Mouse (Mus musculus): ENCODE data around the gene Hpf1. TPM values are rescaled to one million over a fixed set of nuclear protein-coding genes. Genes with fewer than 3 reads are reported as not detected.

Gene Hpf1
- polyA plus RNA-seq, 1 experiment from 2014 or later, result 126 TPM

DNA sequence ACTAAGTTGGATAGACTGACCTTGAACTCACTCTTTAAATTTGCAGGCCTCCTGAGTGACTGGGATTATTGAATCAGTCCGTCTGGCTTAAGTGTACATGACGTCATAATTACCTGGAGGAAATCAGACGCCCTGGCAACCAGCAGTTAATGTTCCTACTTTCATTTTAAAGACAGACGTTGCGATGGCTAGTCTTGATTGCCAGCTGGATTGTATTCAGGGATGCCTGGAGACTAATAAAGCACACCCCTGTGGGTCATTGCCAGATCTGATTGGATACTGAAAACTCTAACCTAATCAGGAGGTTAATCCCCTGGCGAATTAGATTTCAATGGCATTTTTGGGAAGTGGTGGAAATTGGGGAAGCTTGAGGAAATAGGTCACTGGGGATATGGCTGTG is 3.5 kb upstream of the Hpf1 start:
- no peak overlapping the region for H3K9ac ChIP-seq (ENCODE audit: low read length)
- DNase-seq (ENCODE audit: low spot score) (no peak), ATAC-seq (ENCODE audit: insufficient number of reproducible peaks, low FRiP score, low TSS enrichment, low read depth) (no peak)
- H3K4me3 ChIP-seq (ENCODE audit: low read depth, low read length), result no peak overlapping the region
- H3K4me1 ChIP-seq (ENCODE audit: control insufficient read depth, insufficient read depth, low read length), result peaks cover 5% of the 10 kb centered on the region; the same call in 1 of the 2 replicates
- H3K4me2 ChIP-seq (ENCODE audit: low read depth, severe bottlenecking), result no peak overlapping the region
- no peaks in the 10 kb centered on the region for H3K27me3 ChIP-seq (ENCODE audit: control insufficient read depth, insufficient read depth, low read length)
- 23% methylated on average over 6 of the region's 6 CpGs for WGBS
- H3K27ac ChIP-seq (replicated peaks; ENCODE audit: low read depth, low read length), result no peak overlapping the region
- no peaks in the 10 kb centered on the region for H3K9me3 ChIP-seq (ENCODE audit: control insufficient read depth, low read length)
- no peaks in the 10 kb centered on the region for H3K36me3 ChIP-seq (ENCODE audit: control insufficient read depth, insufficient read depth, low read length)

GRCm38 (mm10) chr8:60889131-60889842 is 931 bp upstream of the Hpf1 start:
- Histone ChIP-seq H3K9ac (ENCODE audit: low read length) (no peak overlapping the region), H3K27ac (replicated peaks; ENCODE audit: low read depth, low read length) (no peak overlapping the region), H3K36me3 (ENCODE audit: control insufficient read depth, insufficient read depth, low read length) (no peaks in the 10 kb centered on the region), H3K4me1 (ENCODE audit: control insufficient read depth, insufficient read depth, low read length) (peaks cover 5% of the 10 kb centered on the region; the same call in 1 of the 2 replicates), H3K4me3 (ENCODE audit: low read depth, low read length) (no peak overlapping the region; the same call in 1 of the 2 replicates), H3K27me3 (ENCODE audit: control insufficient read depth, insufficient read depth, low read length) (no peaks in the 10 kb centered on the region), H3K4me2 (ENCODE audit: low read depth, severe bottlenecking) (no peak overlapping the region), H3K9me3 (ENCODE audit: control insufficient read depth, low read length) (no peaks in the 10 kb centered on the region)
- ATAC-seq (ENCODE audit: insufficient number of reproducible peaks, low FRiP score, low TSS enrichment, low read depth) (no peak), DNase-seq (ENCODE audit: low spot score) (no peak)
- 87% methylated on average over 11 of the region's 11 CpGs for WGBS

DNA sequence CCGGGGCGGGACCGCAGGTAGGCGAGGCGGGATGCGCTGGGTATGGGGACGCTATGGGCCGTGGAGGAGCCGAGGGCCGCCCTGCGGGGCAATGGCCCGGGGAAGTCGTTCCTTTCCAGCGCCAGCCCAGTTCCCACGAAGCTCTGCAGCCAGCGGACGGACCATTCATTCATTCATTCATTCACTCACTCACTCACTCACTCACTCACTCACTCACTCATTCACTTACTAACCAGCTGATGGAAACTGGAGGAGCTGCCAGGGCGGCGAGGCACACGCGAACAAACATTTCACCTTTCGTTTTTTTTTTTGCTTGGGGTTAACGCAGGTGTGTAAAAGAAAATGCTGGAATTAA is 279 bp downstream of the Hpf1 start:
- no peak for ATAC-seq (ENCODE audit: insufficient number of reproducible peaks, low FRiP score, low TSS enrichment, low read depth)
- no peak overlapping the region for H3K27ac ChIP-seq (replicated peaks; ENCODE audit: low read depth, low read length)
- H3K36me3 ChIP-seq (ENCODE audit: control insufficient read depth, insufficient read depth, low read length), result no peaks in the 10 kb centered on the region
- H3K4me3 ChIP-seq (ENCODE audit: low read depth, low read length), result peak overlapping the region; percentile 75
- WGBS, result 2% methylated on average over 21 of the region's 23 CpGs
- peak overlapping the region; percentile 63 for H3K4me2 ChIP-seq (ENCODE audit: low read depth, severe bottlenecking)
- H3K9ac ChIP-seq (ENCODE audit: low read length), result peak overlapping the region; percentile 77
- no peaks in the 10 kb centered on the region for H3K27me3 ChIP-seq (ENCODE audit: control insufficient read depth, insufficient read depth, low read length)
- no peaks in the 10 kb centered on the region for H3K9me3 ChIP-seq (ENCODE audit: control insufficient read depth, low read length)
- peaks cover 5% of the 10 kb centered on the region; the same call in 1 of the 2 replicates for H3K4me1 ChIP-seq (ENCODE audit: control insufficient read depth, insufficient read depth, low read length)
- DNase-seq (ENCODE audit: low spot score), result no peak

GRCm38 (mm10) chr8:60891757-60892156 is 1.5 kb downstream of the Hpf1 start:
- H3K4me3 ChIP-seq (ENCODE audit: low read depth, low read length), result no peak overlapping the region
- no peaks in the 10 kb centered on the region for H3K9me3 ChIP-seq (ENCODE audit: control insufficient read depth, low read length)
- 0 out of 2 replicates have a peak overlapping the region, but pooled peaks have one; percentile 15 for H3K4me2 ChIP-seq (ENCODE audit: low read depth, severe bottlenecking)
- H3K27me3 ChIP-seq (ENCODE audit: control insufficient read depth, insufficient read depth, low read length), result no peaks in the 10 kb centered on the region
- no peak overlapping the region for H3K9ac ChIP-seq (ENCODE audit: low read length)
- DNase-seq (ENCODE audit: low spot score) (no peak), ATAC-seq (ENCODE audit: insufficient number of reproducible peaks, low FRiP score, low TSS enrichment, low read depth) (no peak)
- WGBS, result 95% methylated on average over 4 of the region's 4 CpGs
- H3K27ac ChIP-seq (replicated peaks; ENCODE audit: low read depth, low read length), result no peak overlapping the region
- H3K4me1 ChIP-seq (ENCODE audit: control insufficient read depth, insufficient read depth, low read length), result peaks cover 5% of the 10 kb centered on the region; the same call in 1 of the 2 replicates
- no peaks in the 10 kb centered on the region for H3K36me3 ChIP-seq (ENCODE audit: control insufficient read depth, insufficient read depth, low read length)

DNA sequence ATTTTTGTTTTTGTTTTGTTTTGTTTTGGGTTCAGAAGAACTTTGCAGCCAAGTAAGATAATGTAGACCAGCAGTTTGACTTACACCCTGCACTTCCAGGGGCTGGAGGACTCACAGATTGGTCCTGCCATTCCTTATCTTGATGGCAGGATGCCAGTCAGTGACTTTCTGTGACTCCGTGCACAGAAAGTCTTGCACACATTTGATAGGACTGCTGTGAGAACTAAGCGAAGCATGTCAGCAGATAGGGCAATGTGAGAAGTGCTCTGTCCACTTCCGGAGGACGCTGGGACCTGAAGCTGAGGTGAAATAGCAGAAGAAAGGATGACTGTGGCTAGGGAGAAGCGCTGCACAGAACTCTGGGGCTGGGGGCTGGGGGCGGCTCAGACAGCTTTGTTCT is 5.7 kb downstream of the Hpf1 start:
- no peak for ATAC-seq (ENCODE audit: insufficient number of reproducible peaks, low FRiP score, low TSS enrichment, low read depth)

GRCm38 (mm10) chr8:60900147-60900546 is 9.9 kb downstream of the Hpf1 start:
- Histone ChIP-seq H3K4me1 (ENCODE audit: control insufficient read depth, insufficient read depth, low read length) (no peaks in the 10 kb centered on the region), H3K9me3 (ENCODE audit: control insufficient read depth, low read length) (no peaks in the 10 kb centered on the region), H3K27ac (replicated peaks; ENCODE audit: low read depth, low read length) (no peak overlapping the region), H3K27me3 (ENCODE audit: control insufficient read depth, insufficient read depth, low read length) (no peaks in the 10 kb centered on the region), H3K4me3 (ENCODE audit: low read depth, low read length) (no peak overlapping the region), H3K36me3 (ENCODE audit: control insufficient read depth, insufficient read depth, low read length) (peaks cover 2% of the 10 kb centered on the region; the same call in 1 of the 2 replicates), H3K4me2 (ENCODE audit: low read depth, severe bottlenecking) (no peak overlapping the region), H3K9ac (ENCODE audit: low read length) (no peak overlapping the region)
- ATAC-seq (ENCODE audit: insufficient number of reproducible peaks, low FRiP score, low TSS enrichment, low read depth) (no peak), DNase-seq (ENCODE audit: low spot score) (no peak)
- WGBS, result 90% methylated on average over 9 of the region's 9 CpGs

More for the DNA sequence above, 5.7 kb downstream of the Hpf1 start:
- Histone ChIP-seq H3K27me3 (ENCODE audit: control insufficient read depth, insufficient read depth, low read length) (no peaks in the 10 kb centered on the region), H3K4me3 (ENCODE audit: low read depth, low read length) (no peak overlapping the region), H3K27ac (replicated peaks; ENCODE audit: low read depth, low read length) (no peak overlapping the region), H3K9me3 (ENCODE audit: control insufficient read depth, low read length) (no peaks in the 10 kb centered on the region), H3K36me3 (ENCODE audit: control insufficient read depth, insufficient read depth, low read length) (peaks cover 2% of the 10 kb centered on the region; the same call in 1 of the 2 replicates), H3K4me2 (ENCODE audit: low read depth, severe bottlenecking) (no peak overlapping the region), H3K4me1 (ENCODE audit: control insufficient read depth, insufficient read depth, low read length) (peaks cover 5% of the 10 kb centered on the region; the same call in 1 of the 2 replicates), H3K9ac (ENCODE audit: low read length) (no peak overlapping the region)
- DNase-seq (ENCODE audit: low spot score), result no peak
- 86% methylated on average over 6 of the region's 6 CpGs for WGBS

GRCm38 (mm10) chr8:60912081-60912480 is 21.9 kb downstream of the Hpf1 start:
- Histone ChIP-seq H3K27me3 (ENCODE audit: control insufficient read depth, insufficient read depth, low read length) (no peaks in the 10 kb centered on the region), H3K9ac (ENCODE audit: low read length) (no peak overlapping the region), H3K4me3 (ENCODE audit: low read depth, low read length) (no peak overlapping the region), H3K4me2 (ENCODE audit: low read depth, severe bottlenecking) (no peak overlapping the region), H3K4me1 (ENCODE audit: control insufficient read depth, insufficient read depth, low read length) (no peaks in the 10 kb centered on the region), H3K36me3 (ENCODE audit: control insufficient read depth, insufficient read depth, low read length) (no peaks in the 10 kb centered on the region; the same call in 1 of the 2 replicates), H3K27ac (replicated peaks; ENCODE audit: low read depth, low read length) (no peak overlapping the region), H3K9me3 (ENCODE audit: control insufficient read depth, low read length) (no peaks in the 10 kb centered on the region)
- WGBS, result 84% methylated on average over 4 of the region's 4 CpGs
- ATAC-seq (ENCODE audit: insufficient number of reproducible peaks, low FRiP score, low TSS enrichment, low read depth) (no peak), DNase-seq (ENCODE audit: low spot score) (no peak)

- no peaks in the 10 kb centered on the region; the same call in 1 of the 2 replicates for H3K36me3 ChIP-seq (ENCODE audit: control insufficient read depth, insufficient read depth, low read length)
- 55% methylated on average over 10 of the region's 10 CpGs for WGBS
Measured at GRCm38 (mm10) chr8:60912554-60912953, 22.3 kb downstream of the Hpf1 start.

More at GRCm38 (mm10) chr8:60912554-60912953, 22.3 kb downstream of the Hpf1 start:
- ATAC-seq (ENCODE audit: insufficient number of reproducible peaks, low FRiP score, low TSS enrichment, low read depth) (no peak), DNase-seq (ENCODE audit: low spot score) (no peak)
- Histone ChIP-seq H3K9ac (ENCODE audit: low read length) (no peak overlapping the region), H3K4me3 (ENCODE audit: low read depth, low read length) (no peak overlapping the region), H3K9me3 (ENCODE audit: control insufficient read depth, low read length) (no peaks in the 10 kb centered on the region), H3K4me1 (ENCODE audit: control insufficient read depth, insufficient read depth, low read length) (no peaks in the 10 kb centered on the region), H3K4me2 (ENCODE audit: low read depth, severe bottlenecking) (no peak overlapping the region), H3K27me3 (ENCODE audit: control insufficient read depth, insufficient read depth, low read length) (no peaks in the 10 kb centered on the region), H3K27ac (replicated peaks; ENCODE audit: low read depth, low read length) (no peak overlapping the region)
